Mouse (Mus musculus) heart, embryonic 13.5 days (tissue): ENCODE measurements around the gene Abca14. TPM values are rescaled to one million over a fixed set of nuclear protein-coding genes. Genes with fewer than 3 reads are reported as not detected.

ENCODE experiments used
- ATAC-seq: fragments of 200-750 bp; cut with Nextera tagmentation; 2 replicates; pipeline ENCODE4 v1.8.0; 2017; ENCODE audit warnings: moderate TSS enrichment; ENCODE audit not compliant: insufficient number of reproducible peaks, low FRiP score, low TSS enrichment; ENCODE audit errors: extremely low read depth
- H3K27ac ChIP-seq: fragments of 300-500 bp; sonication (generic); replicated peaks from 2 replicates; pipeline ENCODE4 v1.5.1; 2015; ENCODE audit warnings: moderate library complexity, mild to moderate bottlenecking, inconsistent platforms
- H3K27me3 ChIP-seq: fragments of 300-500 bp; sonication (generic); replicated peaks from 2 replicates; pipeline ENCODE4 v1.6.1; 2015; ENCODE audit warnings: mild to moderate bottlenecking, inconsistent platforms
- H3K36me3 ChIP-seq: fragments of 300-500 bp; sonication (generic); 2 replicates; pipeline ENCODE4 v1.6.1; 2015; ENCODE audit warnings: mild to moderate bottlenecking, inconsistent platforms
- H3K4me1 ChIP-seq: fragments of 300-500 bp; sonication (generic); 2 replicates; pipeline ENCODE4 v1.6.1; 2015; ENCODE audit warnings: inconsistent platforms
- H3K4me2 ChIP-seq: fragments of 300-500 bp; sonication (generic); 2 replicates; pipeline ENCODE4 v1.6.1; 2015; ENCODE audit warnings: inconsistent platforms, mild to moderate bottlenecking, moderate library complexity
- H3K4me3 ChIP-seq: fragments of 300-500 bp; sonication (generic); 2 replicates; pipeline ENCODE4 v1.5.1; 2015; ENCODE audit warnings: moderate library complexity, mild to moderate bottlenecking, inconsistent platforms
- H3K9ac ChIP-seq: fragments of 300-500 bp; sonication (generic); 2 replicates; pipeline ENCODE4 v1.6.1; 2015; ENCODE audit warnings: inconsistent platforms, mild to moderate bottlenecking, moderate library complexity
- H3K9me3 ChIP-seq: fragments of 300-500 bp; sonication (generic); 2 replicates; pipeline ENCODE4 v1.6.1; 2016; ENCODE audit warnings: inconsistent platforms
- WGBS: fragments of 180-500 bp; shearing (Covaris S2); methylation state at CpG from one replicate; pipeline ENCODE4 v1.1.7; 2015; ENCODE audit warnings: mixed read lengths; 5-methylcytosine and 5-hydroxymethylcytosine counted together
- polyA plus RNA-seq: library from polyadenylated mRNA; unstranded; fragments of >200 nt; fragmentation: Nextera tagmentation; extraction: Ambion mirVana; gene quantifications from 2 replicates; pipeline ENCODE4 v1.2.1, GENCODE M21; 2015

Gene Abca14
- polyA plus RNA-seq, result not detected in 2 replicates

- 6% methylated on average over 26 of the region's 26 CpGs for WGBS
- H3K27ac ChIP-seq, result no peak within 1 kb of the TSS
- no peaks in the 10 kb centered on the region for H3K36me3 ChIP-seq
- no peak within 1 kb of the TSS for H3K9ac ChIP-seq
- H3K4me1 ChIP-seq, result peaks cover 14% of the 10 kb centered on the region
- no peak within 1 kb of the TSS for H3K4me3 ChIP-seq
- H3K9me3 ChIP-seq, result no peaks in the 10 kb centered on the region
- ATAC-seq, result peak; percentile 53; the same call in 1 of the 2 replicates
- H3K4me2 ChIP-seq, result peak within 1 kb of the TSS; percentile 35
- peaks cover 54% of the 10 kb centered on the region for H3K27me3 ChIP-seq
Measured at GRCm38 (mm10) chr7:120203789-120204188, at the start of gene Abca14. TSS of gene Abca14 (plus strand) at chr7:120203961.

- Histone ChIP-seq H3K27ac (no peak overlapping the region), H3K4me3 (no peak overlapping the region), H3K27me3 (no peaks in the 10 kb centered on the region), H3K4me1 (no peaks in the 10 kb centered on the region), H3K9me3 (no peaks in the 10 kb centered on the region), H3K9ac (no peak overlapping the region), H3K36me3 (no peaks in the 10 kb centered on the region), H3K4me2 (no peak overlapping the region)
- ATAC-seq, result no peak
- 45% methylated on average over 2 of the region's 2 CpGs for WGBS
Measured at GRCm38 (mm10) chr7:120156841-120157409, 46.8 kb upstream of the Abca14 start.

- 49% methylated on average over 5 of the region's 5 CpGs for WGBS
- no peak overlapping the region for H3K27ac ChIP-seq
- no peaks in the 10 kb centered on the region for H3K4me1 ChIP-seq
- H3K36me3 ChIP-seq, result no peaks in the 10 kb centered on the region
- H3K9ac ChIP-seq, result no peak overlapping the region
- no peaks in the 10 kb centered on the region for H3K27me3 ChIP-seq
- no peak overlapping the region for H3K4me2 ChIP-seq
- no peak overlapping the region for H3K4me3 ChIP-seq
- no peak for ATAC-seq
- H3K9me3 ChIP-seq, result no peaks in the 10 kb centered on the region
Measured at GRCm38 (mm10) chr7:120157575-120158061, 46.1 kb upstream of the Abca14 start.

GRCm38 (mm10) chr7:120158121-120158613 lies 45.6 kb upstream of the Abca14 start:
- WGBS, result 32% methylated on average over 4 of the region's 4 CpGs
- Histone ChIP-seq H3K9ac (no peak overlapping the region), H3K4me2 (no peak overlapping the region), H3K27ac (no peak overlapping the region), H3K9me3 (no peaks in the 10 kb centered on the region), H3K4me1 (no peaks in the 10 kb centered on the region), H3K4me3 (no peak overlapping the region), H3K27me3 (no peaks in the 10 kb centered on the region), H3K36me3 (no peaks in the 10 kb centered on the region)
- no peak for ATAC-seq

- Histone ChIP-seq H3K27ac (no peak overlapping the region), H3K4me3 (no peak overlapping the region), H3K9ac (no peak overlapping the region), H3K4me2 (no peak overlapping the region), H3K9me3 (no peaks in the 10 kb centered on the region), H3K27me3 (no peaks in the 10 kb centered on the region), H3K36me3 (no peaks in the 10 kb centered on the region), H3K4me1 (no peaks in the 10 kb centered on the region)
- no peak for ATAC-seq
- WGBS, result 84% methylated on average over 11 of the region's 11 CpGs
Measured at GRCm38 (mm10) chr7:120163581-120164251, 40.0 kb upstream of the Abca14 start.

GRCm38 (mm10) chr7:120172188-120172700 lies 31.5 kb upstream of the Abca14 start:
- WGBS, result 70% methylated on average over 1 of the region's 1 CpGs
- ATAC-seq, result no peak
- H3K36me3 ChIP-seq, result no peaks in the 10 kb centered on the region

GRCm38 (mm10) chr7:120173603-120174244 lies 30.0 kb upstream of the Abca14 start, which contains the start of gene Anks4b:
TSS of gene Anks4b (plus strand) at chr7:120173858.
- Histone ChIP-seq H3K27ac (no peak within 1 kb of the TSS), H3K4me1 (no peaks in the 10 kb centered on the region), H3K4me2 (no peak within 1 kb of the TSS), H3K9ac (no peak within 1 kb of the TSS), H3K4me3 (no peak within 1 kb of the TSS), H3K9me3 (no peaks in the 10 kb centered on the region), H3K36me3 (no peaks in the 10 kb centered on the region), H3K27me3 (no peaks in the 10 kb centered on the region)
- ATAC-seq, result no peak
- 76% methylated on average over 10 of the region's 10 CpGs for WGBS

More at GRCm38 (mm10) chr7:120172188-120172700, 31.5 kb upstream of the Abca14 start:
- Histone ChIP-seq H3K4me1 (no peaks in the 10 kb centered on the region), H3K4me3 (no peak overlapping the region), H3K9ac (no peak overlapping the region), H3K9me3 (no peaks in the 10 kb centered on the region), H3K4me2 (no peak overlapping the region), H3K27me3 (no peaks in the 10 kb centered on the region), H3K27ac (no peak overlapping the region)

GRCm38 (mm10) chr7:120174723-120175504 lies 28.8 kb upstream of the Abca14 start:
- Histone ChIP-seq H3K27me3 (no peaks in the 10 kb centered on the region), H3K4me3 (no peak overlapping the region), H3K36me3 (no peaks in the 10 kb centered on the region), H3K9ac (no peak overlapping the region), H3K4me2 (no peak overlapping the region), H3K27ac (no peak overlapping the region), H3K4me1 (no peaks in the 10 kb centered on the region), H3K9me3 (no peaks in the 10 kb centered on the region)
- WGBS, result 68% methylated on average over 11 of the region's 11 CpGs
- no peak for ATAC-seq

- Histone ChIP-seq H3K36me3 (no peaks in the 10 kb centered on the region), H3K9me3 (no peaks in the 10 kb centered on the region), H3K4me1 (no peaks in the 10 kb centered on the region), H3K9ac (no peak overlapping the region), H3K4me2 (no peak overlapping the region), H3K27ac (no peak overlapping the region), H3K27me3 (no peaks in the 10 kb centered on the region), H3K4me3 (no peak overlapping the region)
- WGBS, result 75% methylated on average over 3 of the region's 3 CpGs
- no peak for ATAC-seq
Measured at GRCm38 (mm10) chr7:120177611-120178010, 26.1 kb upstream of the Abca14 start.

- Histone ChIP-seq H3K36me3 (no peaks in the 10 kb centered on the region), H3K9me3 (no peaks in the 10 kb centered on the region), H3K4me3 (no peak overlapping the region), H3K9ac (no peak overlapping the region), H3K27ac (no peak overlapping the region), H3K4me1 (no peaks in the 10 kb centered on the region), H3K4me2 (no peak overlapping the region), H3K27me3 (no peaks in the 10 kb centered on the region)
- ATAC-seq, result no peak
- WGBS, result 19% methylated on average over 2 of the region's 2 CpGs
Measured at GRCm38 (mm10) chr7:120178935-120179334, 24.8 kb upstream of the Abca14 start.

GRCm38 (mm10) chr7:120180547-120180946 lies 23.2 kb upstream of the Abca14 start:
- 64% methylated on average over 5 of the region's 5 CpGs for WGBS
- H3K27ac ChIP-seq, result no peak overlapping the region
- ATAC-seq, result no peak

More at GRCm38 (mm10) chr7:120180547-120180946, 23.2 kb upstream of the Abca14 start:
- no peaks in the 10 kb centered on the region for H3K36me3 ChIP-seq
- H3K27me3 ChIP-seq, result no peaks in the 10 kb centered on the region
- no peaks in the 10 kb centered on the region for H3K9me3 ChIP-seq
- no peaks in the 10 kb centered on the region for H3K4me1 ChIP-seq
- H3K9ac ChIP-seq, result no peak overlapping the region
- no peak overlapping the region for H3K4me3 ChIP-seq
- no peak overlapping the region for H3K4me2 ChIP-seq
